Mouse (Mus musculus) kidney, adult 2 months (tissue): ENCODE results near the gene Palm.

Experiments used
- CTCF ChIP-seq: fragments of 200-500 bp; conservative IDR thresholded peaks from 2 replicates; pipeline ENCODE4 v1.5.1; 2011; ENCODE audit warnings: low read depth, mild to moderate bottlenecking, control low read depth, low read length, moderate library complexity, mixed read lengths; ENCODE audit not compliant: insufficient read depth, insufficient read length
- POLR2A ChIP-seq: fragments of 200-500 bp; IDR thresholded peaks from one replicate; pipeline ENCODE4 v1.6.1; 2011; ENCODE audit warnings: low read depth, low read length, control low read depth

GRCm38 (mm10) chr10:79756660-79757059 lies 36.7 kb upstream of the Palm start:
- no peak for TF ChIP-seq CTCF
- TF ChIP-seq POLR2A = no peak
